Mouse (Mus musculus): ENCODE measurements around the gene Lmcd1.

DNA sequence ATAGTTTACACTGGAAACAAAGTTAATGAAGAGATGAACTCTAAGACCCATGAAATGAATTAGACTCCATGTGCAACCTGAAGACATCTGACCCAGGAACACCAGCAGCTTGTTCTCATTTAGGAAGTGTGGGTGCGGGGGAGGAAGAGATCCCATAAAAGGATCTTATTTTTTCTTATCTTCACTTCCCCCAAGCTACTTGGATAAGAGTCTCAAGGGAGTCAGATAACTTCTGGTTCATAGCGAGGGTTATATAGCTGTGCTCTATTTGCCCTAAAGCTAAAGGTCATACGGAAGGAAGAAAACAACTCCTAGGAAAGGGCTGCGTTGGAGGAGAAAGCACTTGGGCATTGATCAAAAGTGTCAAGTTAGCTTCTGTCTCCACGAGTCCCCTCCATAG is 19.8 kb downstream of the Lmcd1 start:
- TF ChIP-seq CTCF (IDR thresholded peaks at IDR 0.05; ENCODE audit: borderline replicate concordance, extremely low read depth, insufficient read depth, insufficient read length) (no peak), POLR2A (IDR thresholded peaks at IDR 0.05; ENCODE audit: borderline replicate concordance, extremely low read depth, insufficient read depth, insufficient read length, poor library complexity, severe bottlenecking) (no peak)

Measured in brain, embryonic 14.5 days (tissue).